Mouse (Mus musculus) spleen, adult 2 months (tissue): ENCODE data around the gene Abhd6. TPM values are rescaled to one million over a fixed set of nuclear protein-coding genes. Genes with fewer than 3 reads are reported as not detected.

ENCODE experiments used
- DNase-seq, 2 experiments: peaks; one replicate each; pipeline versions ENCODE4 v3.0.0 to v3.0.0-alpha.2; 2012 to 2021; ENCODE audit warnings: low spot score in 2 of 2, low read depth in 1 of 2
- H3K27ac ChIP-seq: fragments of 200-500 bp; 2 replicates; pipeline ENCODE4 v1.5.1; 2012; ENCODE audit warnings: low read length, inconsistent platforms; ENCODE audit not compliant: insufficient read depth
- H3K27me3 ChIP-seq: fragments of 200-500 bp; 2 replicates; pipeline ENCODE4 v1.6.1; 2012; ENCODE audit warnings: mild to moderate bottlenecking, moderate library complexity, low read length, inconsistent platforms; ENCODE audit not compliant: control insufficient read depth, insufficient read depth
- H3K36me3 ChIP-seq: fragments of 200-500 bp; 2 replicates; pipeline ENCODE4 v1.6.1; 2012; ENCODE audit warnings: mild to moderate bottlenecking, low read length, inconsistent platforms; ENCODE audit not compliant: control insufficient read depth, insufficient read depth
- H3K4me1 ChIP-seq: fragments of 200-500 bp; 2 replicates; pipeline ENCODE4 v1.6.1; 2011; ENCODE audit warnings: inconsistent platforms; ENCODE audit not compliant: control insufficient read depth, insufficient read depth, insufficient read length
- H3K4me3 ChIP-seq: fragments of 200-500 bp; 2 replicates; pipeline ENCODE4 v1.5.1; 2011; ENCODE audit warnings: mild to moderate bottlenecking, inconsistent platforms; ENCODE audit not compliant: insufficient read depth, insufficient read length; ENCODE audit errors: extremely low read depth
- CTCF ChIP-seq: fragments of 200-500 bp; IDR thresholded peaks from 2 replicates; pipeline ENCODE4 v1.5.1; 2011; ENCODE audit warnings: mild to moderate bottlenecking, inconsistent platforms; ENCODE audit not compliant: insufficient read depth, insufficient read length, insufficient replicate concordance; ENCODE audit errors: extremely low read depth
- POLR2A ChIP-seq: fragments of 200-500 bp; IDR thresholded peaks from 2 replicates; pipeline ENCODE4 v1.6.1; 2011; ENCODE audit warnings: low read depth, low read length, inconsistent platforms
- WGBS: fragments of 180-500 bp; shearing (Covaris S2); methylation state at CpG from one replicate; pipeline ENCODE4 v1.1.7; 2018; 5-methylcytosine and 5-hydroxymethylcytosine counted together
- polyA plus RNA-seq: library from polyadenylated mRNA; depleted of rRNA; stranded (reverse); fragments of >200 nt; gene quantifications from 2 replicates; pipeline ENCODE4 v1.2.3, GENCODE M21; 2012; rRNA removed

Gene Abhd6
- polyA plus RNA-seq, 1 experiment, result 8.6 TPM

- Histone ChIP-seq H3K4me1 (peaks cover 5% of the 10 kb centered on the region; the same call in 1 of the 2 replicates), H3K27me3 (no peaks in the 10 kb centered on the region), H3K4me3 (no peak overlapping the region), H3K36me3 (peaks cover 11% of the 10 kb centered on the region), H3K27ac (no peak overlapping the region)
- DNase-seq, result no peak
- TF ChIP-seq CTCF (no peak), POLR2A (no peak)
- WGBS, result 90% methylated on average over 12 of the region's 12 CpGs
These were observed 100.0 kb downstream of the Abhd6 start for GRCm38 (mm10) chr14:8102676-8103075.

Other genes starting within 250 kb of the Abhd6 start
- gene Gm26661, start 211.3 kb upstream of the Abhd6 start, polyA plus RNA-seq, result not detected in 2 replicates
- 8.2 and 9.4 TPM in 2 replicates for gene Flnb, start 184.9 kb upstream of the Abhd6 start, polyA plus RNA-seq
- gene Gm45521, start 45.6 kb upstream of the Abhd6 start, polyA plus RNA-seq, result not detected in 2 replicates
- 69.2 and 69.9 TPM in 2 replicates for gene Dnase1l3, start 8.3 kb upstream of the Abhd6 start, polyA plus RNA-seq
- gene Rpp14, start 77.5 kb downstream of the Abhd6 start, polyA plus RNA-seq, result 3.0 and 4.7 TPM in 2 replicates
- gene Pxk, start 95.3 kb downstream of the Abhd6 start, polyA plus RNA-seq, result 42.5 and 46.2 TPM in 2 replicates
- 21.1 and 21.9 TPM in 2 replicates for gene Pdhb, start 170.1 kb downstream of the Abhd6 start, polyA plus RNA-seq
- gene Kctd6, start 211.2 kb downstream of the Abhd6 start, polyA plus RNA-seq, result 4.4 and 4.9 TPM in 2 replicates